In genomic region chr11:72466694-72467507, GRCm38 (mm10) we compare ENCODE assay signal across 8 mouse cellular contexts. TPM values are rescaled to one million over a fixed set of nuclear protein-coding genes. Genes with fewer than 3 reads are reported as not detected.
DNase-seq lines count a peak whose midpoint lies in the region; ATAC-seq lines count a peak whose summit lies in the region.

No protein-coding gene starts in this region.

- no peaks in the 10 kb centered on the region for H3K36me3 ChIP-seq in embryonic facial prominence, embryonic 11.5 days (replicated peaks; ENCODE audit: control insufficient read depth, insufficient read depth, low read depth, low read length)
- H3K36me3 ChIP-seq in intestine, embryonic 14.5 days (ENCODE audit: control insufficient read depth, insufficient read depth, low read length) = no peaks in the 10 kb centered on the region
- peaks cover 18% of the 10 kb centered on the region for H3K36me3 ChIP-seq in midbrain, embryonic 13.5 days

- no peaks in the 10 kb centered on the region for H3K9me3 ChIP-seq in embryonic facial prominence, embryonic 11.5 days (replicated peaks; ENCODE audit: control insufficient read depth, low read length)
- no peaks in the 10 kb centered on the region for H3K9me3 ChIP-seq in intestine, embryonic 14.5 days (ENCODE audit: control insufficient read depth, low read length)
- H3K9me3 ChIP-seq in midbrain, embryonic 13.5 days = no peaks in the 10 kb centered on the region

- 0 out of 2 replicates have a peak, but pooled peaks cover 2% of the 10 kb centered on the region for H3K4me1 ChIP-seq in embryonic facial prominence, embryonic 11.5 days (ENCODE audit: control insufficient read depth, insufficient read depth, low read length)
- peaks cover 32% of the 10 kb centered on the region for H3K4me1 ChIP-seq in intestine, embryonic 14.5 days (replicated peaks; ENCODE audit: control insufficient read depth, insufficient read depth, low read length)
- peaks cover 38% of the 10 kb centered on the region for H3K4me1 ChIP-seq in midbrain, embryonic 13.5 days (replicated peaks)

- 0 out of 2 replicates have a peak overlapping the region, but pooled peaks have one; percentile 35 for H3K27ac ChIP-seq in embryonic facial prominence, embryonic 11.5 days (replicated peaks; ENCODE audit: low read depth, low read length)
- peak overlapping the region; percentile 73 for H3K27ac ChIP-seq in intestine, embryonic 14.5 days (ENCODE audit: low read depth)
- H3K27ac ChIP-seq in midbrain, embryonic 13.5 days = peak overlapping the region; percentile 55; the same call in 1 of the 2 replicates

- ATAC-seq in embryonic facial prominence, embryonic 11.5 days (replicated peaks; ENCODE audit: insufficient number of reproducible peaks, low FRiP score, low TSS enrichment, low read depth) = peak; percentile 19; the same call in 1 of the 2 replicates
- peak; percentile 87 for ATAC-seq in intestine, embryonic 14.5 days (replicated peaks; ENCODE audit: low FRiP score, low TSS enrichment, low read depth)
- no peak for ATAC-seq in midbrain, embryonic 13.5 days
- ATAC-seq in inflammation-experienced regulatory T-cells, adult 6 months = no peak

- peak; percentile 35 to 56 for DNase-seq in kidney, postnatal 4 days
- no peak for DNase-seq in kidney, postnatal 10 days
- DNase-seq in embryonic facial prominence, embryonic 11.5 days (ENCODE audit: low spot score) = peak; percentile 42
- DNase-seq in intestine, embryonic 14.5 days (ENCODE audit: low spot score) = peak; percentile 62
- DNase-seq in retina, embryonic 14.5 days (ENCODE audit: low spot score) = no peak
- DNase-seq in kidney, adult 11 months = no peak

- no peak overlapping the region for H3K9ac ChIP-seq in embryonic facial prominence, embryonic 11.5 days (replicated peaks; ENCODE audit: low read length)
- no peak overlapping the region for H3K9ac ChIP-seq in intestine, embryonic 14.5 days (ENCODE audit: low read length)
- no peak overlapping the region for H3K9ac ChIP-seq in midbrain, embryonic 13.5 days (replicated peaks)

- WGBS in embryonic facial prominence, embryonic 11.5 days = 40% methylated on average over 11 of the region's 11 CpGs
- 13% methylated on average over 11 of the region's 11 CpGs for WGBS in intestine, embryonic 14.5 days
- WGBS in midbrain, embryonic 13.5 days = 66% methylated on average over 11 of the region's 11 CpGs

- H3K4me3 ChIP-seq in embryonic facial prominence, embryonic 11.5 days (ENCODE audit: low read depth, low read length) = no peak overlapping the region
- no peak overlapping the region for H3K4me3 ChIP-seq in intestine, embryonic 14.5 days (ENCODE audit: low read depth, low read length)
- no peak overlapping the region for H3K4me3 ChIP-seq in midbrain, embryonic 13.5 days (replicated peaks)

- H3K4me2 ChIP-seq in embryonic facial prominence, embryonic 11.5 days (ENCODE audit: low read depth, low read length) = no peak overlapping the region
- peak overlapping the region; percentile 20 for H3K4me2 ChIP-seq in intestine, embryonic 14.5 days (ENCODE audit: low read length)
- no peak overlapping the region for H3K4me2 ChIP-seq in midbrain, embryonic 13.5 days (replicated peaks)

- H3K27me3 ChIP-seq in embryonic facial prominence, embryonic 11.5 days (ENCODE audit: control insufficient read depth, insufficient read depth, low read length) = no peaks in the 10 kb centered on the region
- H3K27me3 ChIP-seq in intestine, embryonic 14.5 days (replicated peaks; ENCODE audit: control insufficient read depth, insufficient read depth, low read length) = no peaks in the 10 kb centered on the region
- no peaks in the 10 kb centered on the region for H3K27me3 ChIP-seq in midbrain, embryonic 13.5 days

RNA-seq across cellular contexts. Expression of gene Spns2, which starts 22.8 kb away (rescaled TPM):
- 3.0 and 3.2 TPM in 2 replicates for polyA plus RNA-seq in embryonic facial prominence, embryonic 11.5 days (2014; fragmentation: Nextera tagmentation; extraction: Ambion mirVana)
- polyA plus RNA-seq in intestine, embryonic 14.5 days (2014; fragmentation: Nextera tagmentation; extraction: Ambion mirVana) = 2.2 and 4.3 TPM in 2 replicates
- 6.4 and 7.8 TPM in 2 replicates for polyA plus RNA-seq in midbrain, embryonic 13.5 days (2015; fragmentation: Nextera tagmentation; extraction: Ambion mirVana)
- not detected for polyA plus RNA-seq in inflammation-experienced regulatory T-cells, adult 6 months (2017; shearing (Covaris generic))

RNA-seq across cellular contexts. Expression of gene Mybbp1a, which starts 25.7 kb away (rescaled TPM):
- 171 and 191 TPM in 2 replicates for polyA plus RNA-seq in embryonic facial prominence, embryonic 11.5 days (2014; fragmentation: Nextera tagmentation; extraction: Ambion mirVana)
- polyA plus RNA-seq in intestine, embryonic 14.5 days (2014; fragmentation: Nextera tagmentation; extraction: Ambion mirVana) = 173 and 184 TPM in 2 replicates
- polyA plus RNA-seq in midbrain, embryonic 13.5 days (2015; fragmentation: Nextera tagmentation; extraction: Ambion mirVana) = 84.6 and 86.2 TPM in 2 replicates
- polyA plus RNA-seq in inflammation-experienced regulatory T-cells, adult 6 months (2017; shearing (Covaris generic)) = 10 to 100 TPM; 46.1 to 71.2 (median 64.1) TPM

RNA-seq across cellular contexts. Expression of gene Ggt6, which starts 31.6 kb away (rescaled TPM):
- not detected in 2 replicates for polyA plus RNA-seq in embryonic facial prominence, embryonic 11.5 days (2014; fragmentation: Nextera tagmentation; extraction: Ambion mirVana)
- 6.7 and 7.0 TPM in 2 replicates for polyA plus RNA-seq in intestine, embryonic 14.5 days (2014; fragmentation: Nextera tagmentation; extraction: Ambion mirVana)
- polyA plus RNA-seq in midbrain, embryonic 13.5 days (2015; fragmentation: Nextera tagmentation; extraction: Ambion mirVana) = not detected in 2 replicates
- not detected for polyA plus RNA-seq in inflammation-experienced regulatory T-cells, adult 6 months (2017; shearing (Covaris generic))

RNA-seq across cellular contexts. Expression of gene Smtnl2, which starts 55.4 kb away (rescaled TPM):
- 8.0 TPM in 2 replicates for polyA plus RNA-seq in embryonic facial prominence, embryonic 11.5 days (2014; fragmentation: Nextera tagmentation; extraction: Ambion mirVana)
- polyA plus RNA-seq in intestine, embryonic 14.5 days (2014; fragmentation: Nextera tagmentation; extraction: Ambion mirVana) = 26.2 and 34.5 TPM in 2 replicates
- 3.2 and 3.8 TPM in 2 replicates for polyA plus RNA-seq in midbrain, embryonic 13.5 days (2015; fragmentation: Nextera tagmentation; extraction: Ambion mirVana)
- polyA plus RNA-seq in inflammation-experienced regulatory T-cells, adult 6 months (2017; shearing (Covaris generic)) = not detected

Comparison
In these comparisons a context has a peak if more than half of its experiments do, and no peak if none do; other contexts are left out.
1. DNase-seq: peak in kidney, postnatal 4 days (2 of 2), embryonic facial prominence, embryonic 11.5 days (single experiment) and intestine, embryonic 14.5 days (single experiment); none in kidney, postnatal 10 days (single experiment), retina, embryonic 14.5 days (single experiment) and kidney, adult 11 months (single experiment).
2. ATAC-seq: peak in embryonic facial prominence, embryonic 11.5 days (single experiment) and intestine, embryonic 14.5 days (single experiment); none in midbrain, embryonic 13.5 days (single experiment) and inflammation-experienced regulatory T-cells, adult 6 months (single experiment).
3. Peak in every context shown above with its lines, with median percentiles within 50 percentile points of each other: H3K27ac ChIP-seq.